Mouse (Mus musculus) thymus, adult 2 months (tissue): ENCODE data around the gene Zcwpw1. TPM values are rescaled to one million over a fixed set of nuclear protein-coding genes. Genes with fewer than 3 reads are reported as not detected.

ENCODE experiments used
- DNase-seq: peaks from one replicate; pipeline ENCODE4 v3.0.0; 2021
- H3K27ac ChIP-seq: fragments of 200-500 bp; 2 replicates; pipeline ENCODE4 v1.5.1; 2012; ENCODE audit warnings: low read length, control low read depth; ENCODE audit not compliant: control insufficient read depth, insufficient read depth
- H3K27me3 ChIP-seq: fragments of 200-500 bp; 2 replicates; pipeline ENCODE4 v1.6.1; 2012; ENCODE audit warnings: mild to moderate bottlenecking, low read length, moderate library complexity, mixed read lengths; ENCODE audit not compliant: control insufficient read depth, insufficient read depth
- H3K36me3 ChIP-seq: fragments of 200-500 bp; 2 replicates; pipeline ENCODE4 v1.6.1; 2012; ENCODE audit warnings: mild to moderate bottlenecking, low read length, moderate library complexity; ENCODE audit not compliant: control insufficient read depth, insufficient read depth
- H3K4me1 ChIP-seq: fragments of 200-500 bp; replicated peaks from 2 replicates; pipeline ENCODE4 v1.6.1; 2012; ENCODE audit warnings: low read length; ENCODE audit not compliant: control insufficient read depth, insufficient read depth
- H3K4me3 ChIP-seq: fragments of 200-500 bp; 2 replicates; pipeline ENCODE4 v1.5.1; 2012; ENCODE audit warnings: mild to moderate bottlenecking, low read length, control low read depth, moderate library complexity; ENCODE audit not compliant: control insufficient read depth, insufficient read depth
- CTCF ChIP-seq: fragments of 200-500 bp; IDR thresholded peaks from 2 replicates; pipeline ENCODE4 v1.5.1; 2012; ENCODE audit warnings: mild to moderate bottlenecking, control low read depth, low read length, moderate library complexity, borderline replicate concordance; ENCODE audit not compliant: control insufficient read depth, poor library complexity, insufficient read depth; ENCODE audit errors: extremely low read depth
- POLR2A ChIP-seq: fragments of 200-500 bp; IDR thresholded peaks from 2 replicates; pipeline ENCODE4 v1.6.1; 2012; ENCODE audit warnings: mild to moderate bottlenecking, low read length, control low read depth, moderate library complexity; ENCODE audit not compliant: control insufficient read depth, poor library complexity, insufficient read depth; ENCODE audit errors: extremely low read depth
- WGBS: fragments of 180-500 bp; shearing (Covaris S2); methylation state at CpG from one replicate; pipeline ENCODE4 v1.1.7; 2018; 5-methylcytosine and 5-hydroxymethylcytosine counted together
- polyA plus RNA-seq: library from polyadenylated mRNA; depleted of rRNA; stranded (reverse); fragments of >200 nt; gene quantifications from 2 replicates; pipeline ENCODE4 v1.2.3, GENCODE M21; 2012

The Zcwpw1 gene
- polyA plus RNA-seq, 1 experiment, result 4.6 TPM

DNA sequence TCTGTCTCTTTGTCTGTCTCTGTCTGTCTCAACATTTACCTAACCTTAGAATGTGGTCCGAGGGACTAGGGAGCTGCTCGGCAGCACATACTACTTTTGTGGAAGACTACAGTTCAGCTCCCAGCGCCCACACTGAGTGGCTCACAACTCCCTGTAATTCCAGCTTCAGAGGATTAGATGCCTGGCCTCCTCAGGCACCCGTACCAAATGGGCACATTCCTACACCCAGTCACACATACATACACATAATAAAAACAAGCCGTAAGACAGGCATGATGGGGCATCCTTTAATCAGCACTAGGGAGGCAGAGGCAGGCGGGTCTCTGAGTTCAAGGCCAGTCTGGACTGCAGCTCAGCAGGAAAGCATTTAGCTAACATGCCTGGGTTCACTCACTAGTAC lies 44.8 kb upstream of the Zcwpw1 start:
- DNase-seq, result no peak
- H3K27ac ChIP-seq, result no peak overlapping the region
- H3K36me3 ChIP-seq, result no peaks in the 10 kb centered on the region
- H3K4me3 ChIP-seq, result no peak overlapping the region
- 98% methylated on average over 6 of the region's 6 CpGs for WGBS
- peaks cover 37% of the 10 kb centered on the region for H3K4me1 ChIP-seq
- TF ChIP-seq POLR2A (no peak), CTCF (no peak)
- no peaks in the 10 kb centered on the region for H3K27me3 ChIP-seq

DNA sequence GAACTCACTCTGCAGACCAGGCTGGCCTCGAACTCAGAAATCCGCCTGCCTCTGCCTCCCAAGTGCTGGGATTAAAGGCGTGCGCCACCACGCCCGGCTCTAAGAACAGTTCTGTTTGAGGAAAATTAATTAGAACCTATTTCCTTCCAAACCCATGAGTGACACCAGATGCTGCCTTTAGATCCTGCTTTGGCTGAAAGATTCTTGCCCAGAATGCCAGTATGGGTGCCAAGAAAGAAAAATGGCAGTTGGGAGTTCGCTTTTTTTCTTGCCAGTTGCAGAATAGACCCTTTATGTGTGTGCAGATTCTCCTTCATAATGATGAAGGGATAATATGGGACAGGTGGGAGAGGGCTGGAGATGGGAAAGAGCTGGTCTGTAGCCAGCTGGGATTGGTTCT lies 43.4 kb upstream of the Zcwpw1 start:
- no peak overlapping the region for H3K27ac ChIP-seq

DNA sequence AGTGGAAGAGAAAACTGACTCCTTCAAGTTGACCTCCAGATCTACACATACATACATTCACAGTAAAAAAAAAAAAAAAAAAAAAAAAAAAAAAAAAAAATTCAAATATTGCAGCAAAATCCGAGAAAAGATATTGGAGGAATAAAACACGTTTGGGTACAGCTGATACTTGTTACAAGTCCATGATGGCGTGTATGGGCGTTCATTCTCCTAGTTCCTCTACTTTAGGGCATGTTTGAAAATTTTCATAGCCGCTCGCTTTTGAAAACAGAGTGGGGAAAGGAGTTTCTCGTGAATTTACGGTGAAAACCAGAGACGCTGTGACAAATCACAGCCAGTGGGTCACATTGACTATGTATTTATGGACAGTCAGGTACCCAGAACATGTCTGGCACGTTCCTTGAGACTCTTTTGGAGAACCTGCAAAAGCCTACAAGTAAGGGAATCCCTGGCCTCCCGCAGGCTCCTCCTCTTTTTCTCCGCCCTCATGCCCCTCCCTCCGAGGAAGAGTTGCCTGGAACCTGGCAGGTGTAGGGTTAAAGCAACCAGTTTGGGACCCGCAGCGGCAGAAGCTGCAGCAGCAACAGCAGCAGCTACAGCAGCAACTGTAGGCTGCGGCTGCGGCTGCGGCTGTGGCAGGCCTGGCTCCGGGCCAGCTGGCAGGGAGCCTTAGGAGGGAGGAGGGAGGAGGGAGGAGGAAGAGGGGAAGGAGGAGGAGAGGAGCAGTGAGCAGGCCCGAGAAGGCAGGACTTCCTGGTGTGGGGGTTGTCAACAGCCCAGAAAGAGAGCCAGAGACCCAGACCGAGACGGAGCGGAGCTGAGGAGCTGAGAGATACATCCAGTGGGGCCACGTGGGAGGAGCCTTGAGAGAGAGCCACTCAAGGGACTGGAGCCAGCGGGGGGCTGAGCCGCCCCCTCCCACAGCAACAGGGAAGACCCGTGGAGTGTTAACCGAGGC lies 42.1 kb upstream of the Zcwpw1 start, which contains the start of gene Tsc22d4:
Tsc22d4 (plus strand) TSS at position 517 of the 958 bp plus-strand sequence.
- TF ChIP-seq POLR2A (peak; percentile 84), CTCF (peak; percentile 72; the same call in 1 of the 2 replicates)
- peak within 1 kb of the TSS; percentile 94 for H3K27ac ChIP-seq
- 2% methylated on average over 28 of the region's 28 CpGs for WGBS
- H3K4me3 ChIP-seq, result peak within 1 kb of the TSS; percentile 97
- H3K36me3 ChIP-seq, result peaks cover 6% of the 10 kb centered on the region; the same call in 1 of the 2 replicates
- H3K27me3 ChIP-seq, result no peaks in the 10 kb centered on the region
- peak; percentile 93 for DNase-seq
- H3K4me1 ChIP-seq, result peaks cover 16% of the 10 kb centered on the region

More for the DNA sequence above, 43.4 kb upstream of the Zcwpw1 start:
- Histone ChIP-seq H3K27me3 (no peaks in the 10 kb centered on the region), H3K36me3 (peaks cover 3% of the 10 kb centered on the region; the same call in 1 of the 2 replicates), H3K4me1 (peaks cover 24% of the 10 kb centered on the region), H3K4me3 (no peak overlapping the region)
- TF ChIP-seq POLR2A (no peak), CTCF (no peak)
- 94% methylated on average over 7 of the region's 7 CpGs for WGBS
- no peak for DNase-seq

DNA sequence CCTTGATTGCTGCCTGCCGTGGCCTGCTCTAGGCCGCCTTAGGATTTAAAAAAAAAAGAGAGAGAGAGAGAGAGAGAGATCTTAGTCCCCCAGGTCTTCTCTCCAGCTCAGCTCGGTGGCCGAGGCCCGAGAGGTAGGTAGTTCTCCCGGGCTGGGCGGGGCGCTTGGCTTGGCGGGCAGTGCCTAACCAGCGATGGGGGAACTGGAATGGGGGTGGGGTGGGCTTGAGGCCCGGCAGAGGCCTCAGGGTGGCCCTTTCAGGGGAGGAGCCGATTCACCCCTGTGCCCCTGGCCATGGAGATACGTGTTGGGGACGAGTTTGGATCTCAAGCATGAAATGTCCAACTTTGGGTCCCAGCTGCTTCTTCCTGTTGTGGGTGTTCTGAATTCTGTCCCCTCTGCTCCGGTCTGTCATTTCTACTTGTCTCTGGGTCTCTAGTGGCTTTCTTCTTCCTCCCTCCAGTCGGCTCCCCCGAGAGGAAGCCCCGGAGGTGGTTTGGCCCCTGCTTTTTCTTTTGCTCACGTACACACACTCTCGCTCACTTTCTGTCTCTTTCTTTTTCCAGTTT lies 41.2 kb upstream of the Zcwpw1 start:
- Histone ChIP-seq H3K4me3 (peak overlapping the region; percentile 97), H3K27me3 (no peaks in the 10 kb centered on the region), H3K36me3 (peaks cover 14% of the 10 kb centered on the region), H3K4me1 (peaks cover 18% of the 10 kb centered on the region), H3K27ac (peak overlapping the region; percentile 94)
- peak; percentile 66 for DNase-seq
- TF ChIP-seq CTCF (no peak), POLR2A (no peak)
- under 1% methylated on average over 20 of the region's 20 CpGs for WGBS

DNA sequence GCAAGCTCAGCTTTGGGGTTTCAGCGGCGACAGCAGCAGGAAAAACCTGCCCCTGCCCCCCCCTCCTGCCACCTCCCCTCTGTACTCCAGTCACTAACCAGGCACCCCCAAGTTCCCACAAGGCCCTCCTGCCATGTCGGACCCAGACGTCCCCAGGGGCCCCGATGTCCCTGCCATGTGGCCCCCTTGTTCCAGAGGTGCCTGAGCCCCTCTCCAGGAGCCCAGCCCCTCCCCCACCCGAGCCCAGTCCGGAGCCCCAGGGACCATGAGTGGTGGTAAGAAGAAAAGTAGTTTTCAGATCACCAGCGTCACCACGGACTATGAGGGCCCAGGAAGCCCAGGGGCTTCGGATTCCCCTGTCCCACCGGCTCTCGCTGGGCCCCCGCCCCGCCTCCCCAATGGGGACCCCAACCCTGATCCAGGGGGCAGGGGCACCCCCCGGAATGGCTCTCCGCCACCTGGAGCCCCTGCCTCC lies 40.7 kb upstream of the Zcwpw1 start:
- Histone ChIP-seq H3K27me3 (no peaks in the 10 kb centered on the region), H3K4me1 (peaks cover 16% of the 10 kb centered on the region), H3K4me3 (peak overlapping the region; percentile 97), H3K36me3 (peaks cover 19% of the 10 kb centered on the region), H3K27ac (peak overlapping the region; percentile 94)
- DNase-seq, result no peak
- WGBS, result under 1% methylated on average over 16 of the region's 16 CpGs
- TF ChIP-seq POLR2A (no peak), CTCF (no peak)

DNA sequence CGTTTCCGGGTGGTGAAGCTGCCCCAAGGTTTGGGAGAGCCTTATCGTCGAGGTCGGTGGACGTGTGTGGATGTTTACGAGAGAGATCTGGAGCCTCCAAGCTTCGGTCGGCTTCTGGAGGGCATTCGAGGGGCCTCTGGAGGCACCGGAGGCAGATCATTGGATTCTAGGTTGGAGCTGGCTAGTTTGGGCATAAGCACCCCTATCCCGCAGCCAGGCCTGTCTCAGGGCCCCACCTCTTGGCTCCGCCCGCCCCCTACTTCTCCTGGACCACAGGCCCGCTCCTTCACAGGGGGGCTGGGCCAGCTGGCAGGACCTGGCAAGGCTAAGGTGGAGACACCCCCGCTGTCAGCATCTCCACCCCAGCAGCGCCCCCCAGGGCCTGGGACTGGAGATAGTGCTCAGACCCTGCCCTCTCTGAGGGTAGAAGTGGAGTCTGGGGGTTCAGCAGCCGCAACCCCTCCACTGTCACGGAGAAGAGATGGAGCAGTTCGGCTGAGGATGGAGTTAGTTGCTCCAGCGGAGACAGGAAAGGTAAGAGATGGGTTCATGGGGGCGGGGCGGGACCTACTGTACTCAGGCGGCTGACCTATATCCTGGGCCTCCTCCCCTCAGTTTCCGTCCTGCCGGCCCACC lies 40.2 kb upstream of the Zcwpw1 start:
- Histone ChIP-seq H3K27ac (peak overlapping the region; percentile 94), H3K4me3 (peak overlapping the region; percentile 97), H3K36me3 (peaks cover 25% of the 10 kb centered on the region), H3K4me1 (peaks cover 16% of the 10 kb centered on the region), H3K27me3 (no peaks in the 10 kb centered on the region)
- no peak; the same call in 1 of the 2 replicates for TF ChIP-seq CTCF
- TF ChIP-seq POLR2A, result no peak; the same call in 1 of the 2 replicates
- DNase-seq, result peak; percentile 82
- 0% methylated on average over 26 of the region's 26 CpGs for WGBS
